Mouse (Mus musculus) lung, postnatal 36 days (tissue): Measurements from ENCODE around the gene Bdkrb1.

Experiments
- DNase-seq: peaks from one replicate; pipeline ENCODE4 v3.0.0; 2022; ENCODE audit warnings: mixed read lengths

Gene Bdkrb1

GRCm38 (mm10) chr12:105599098-105599497 is 3.8 kb upstream of the Bdkrb1 start:
- no peak for DNase-seq

DNA sequence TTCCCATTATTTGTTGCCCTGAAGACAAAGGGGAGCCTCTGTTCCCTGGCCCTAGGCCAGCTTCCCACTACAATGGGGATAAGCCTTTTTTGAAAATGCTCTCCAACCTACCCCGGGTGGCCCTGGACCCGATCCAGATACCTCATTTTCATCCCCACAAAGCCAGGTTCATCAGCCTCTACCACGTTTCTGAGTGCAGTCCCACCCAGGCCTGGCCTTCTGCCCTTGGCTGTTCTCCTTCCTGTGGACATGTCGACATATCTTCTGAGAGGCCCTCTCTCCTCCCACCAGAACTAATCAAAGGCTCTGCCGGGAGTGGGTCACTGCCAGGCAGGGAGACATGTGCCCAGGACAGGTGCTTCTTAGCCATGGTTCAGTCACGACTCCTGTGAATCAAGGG is 1.3 kb upstream of the Bdkrb1 start:
- DNase-seq = peak; percentile 14

DNA sequence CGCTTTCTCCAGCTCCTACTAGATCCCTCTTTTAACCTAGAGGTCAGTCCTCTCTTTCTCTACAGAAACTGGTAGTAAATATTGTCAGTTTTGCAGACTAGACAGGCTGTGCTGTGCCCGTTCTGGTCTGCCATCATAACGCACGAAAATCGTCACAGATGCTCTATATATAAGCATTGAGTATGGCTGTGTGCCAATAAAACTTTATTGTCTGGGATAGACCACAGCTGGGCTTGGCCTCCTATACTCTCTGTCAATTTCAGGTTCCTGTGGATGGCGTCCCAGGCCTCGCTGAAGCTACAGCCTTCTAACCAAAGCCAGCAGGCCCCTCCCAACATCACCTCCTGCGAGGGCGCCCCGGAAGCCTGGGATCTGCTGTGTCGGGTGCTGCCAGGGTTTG is 1.0 kb downstream of the Bdkrb1 start:
- no peak for DNase-seq

DNA sequence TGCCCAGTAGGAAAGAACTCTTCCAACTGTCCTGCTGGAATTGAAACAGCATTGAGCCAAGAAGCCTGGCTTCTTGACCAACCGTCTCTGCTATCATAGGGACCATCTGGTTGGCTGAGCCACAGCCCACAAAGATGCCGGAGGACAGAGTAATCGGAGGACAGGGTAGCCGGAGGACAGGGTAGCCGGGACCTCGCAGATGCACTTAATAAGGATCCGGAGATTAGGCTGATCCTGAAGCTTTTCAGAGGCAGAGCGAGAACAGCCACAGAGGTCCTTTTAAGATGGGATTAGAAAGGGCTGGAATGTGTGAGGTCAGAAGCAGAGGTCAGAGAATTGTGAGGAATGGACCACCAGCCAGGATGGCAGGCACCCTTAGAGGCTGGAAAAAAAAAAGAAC is 2.3 kb downstream of the Bdkrb1 start:
- no peak for DNase-seq

- DNase-seq = no peak
These were observed 4.0 kb downstream of the Bdkrb1 start for GRCm38 (mm10) chr12:105606881-105607280.

GRCm38 (mm10) chr12:105611045-105611444 is 8.2 kb downstream of the Bdkrb1 start:
- no peak for DNase-seq

DNA sequence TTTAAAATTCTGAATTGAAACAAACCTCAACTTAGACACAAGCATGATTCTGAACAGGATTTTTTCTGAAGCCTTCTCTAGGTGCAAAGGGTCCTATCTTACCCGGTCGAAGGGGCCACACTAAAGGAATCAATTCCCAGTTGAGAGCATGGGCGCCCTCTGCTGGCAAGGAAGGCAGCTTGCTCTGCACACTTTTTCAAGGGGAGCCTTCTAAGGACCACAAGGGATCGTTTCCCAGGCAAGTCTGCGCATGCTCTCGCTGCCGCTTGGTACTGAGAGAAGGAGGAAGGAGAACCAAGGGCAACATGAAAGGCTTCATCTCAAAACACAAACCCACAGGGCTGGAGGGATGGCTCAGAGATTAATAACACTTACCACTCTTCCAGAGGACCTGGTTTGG is 8.9 kb downstream of the Bdkrb1 start:
- DNase-seq = peak; percentile 47

GRCm38 (mm10) chr12:105613559-105613958 is 10.7 kb downstream of the Bdkrb1 start:
- DNase-seq = no peak

- DNase-seq = no peak
These were observed 19.2 kb downstream of the Bdkrb1 start for GRCm38 (mm10) chr12:105622048-105622447.

DNA sequence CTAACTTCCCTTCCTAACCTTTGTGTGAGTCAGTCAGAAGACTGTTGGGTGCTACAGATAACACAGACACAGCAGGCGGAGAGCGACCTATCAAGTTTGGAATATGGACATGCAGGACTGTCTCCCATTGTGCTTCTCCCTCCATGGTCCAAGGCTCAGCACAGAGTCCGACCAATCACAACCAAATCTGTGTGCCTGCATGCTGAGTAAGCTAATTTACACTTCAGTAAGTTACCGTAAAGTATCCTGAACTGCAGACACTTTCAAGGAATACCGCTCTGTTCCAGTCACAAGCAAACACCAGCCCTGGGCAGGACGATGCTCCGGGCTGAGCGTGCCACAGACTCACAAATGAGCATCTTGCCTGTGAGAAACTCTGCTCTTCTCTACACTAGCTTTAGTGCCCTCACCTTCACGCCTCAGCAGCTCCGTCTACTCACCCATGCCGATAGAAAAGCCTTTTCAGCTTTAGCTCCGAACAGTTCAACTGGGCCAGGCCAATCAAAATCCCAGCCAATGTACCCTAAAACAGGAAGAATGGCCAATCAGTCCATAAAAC is 20.2 kb downstream of the Bdkrb1 start:
- DNase-seq = no peak

GRCm38 (mm10) chr12:105625798-105626197 is 22.9 kb downstream of the Bdkrb1 start:
- DNase-seq = no peak

- no peak for DNase-seq
These were observed 31.6 kb downstream of the Bdkrb1 start for GRCm38 (mm10) chr12:105634374-105635067.

DNA sequence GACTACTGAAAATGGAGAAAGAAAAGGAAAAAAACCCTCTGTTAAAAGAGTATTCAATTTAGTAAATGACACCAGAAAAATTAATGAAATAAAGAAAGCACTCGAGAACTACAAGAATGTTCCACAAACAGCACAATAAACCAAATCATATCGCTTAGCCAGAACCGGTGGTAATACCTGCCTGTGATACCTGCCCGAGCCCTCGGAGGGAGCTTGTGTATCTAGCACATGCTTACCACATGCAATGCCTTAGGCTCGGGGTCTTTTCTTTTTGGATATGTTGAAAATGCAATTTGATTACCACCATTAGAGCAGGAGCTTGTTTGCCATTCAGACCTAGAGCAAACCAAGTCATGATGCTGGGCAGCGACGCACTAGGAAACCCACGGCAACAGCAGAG is 33.7 kb downstream of the Bdkrb1 start:
- DNase-seq = no peak

DNA sequence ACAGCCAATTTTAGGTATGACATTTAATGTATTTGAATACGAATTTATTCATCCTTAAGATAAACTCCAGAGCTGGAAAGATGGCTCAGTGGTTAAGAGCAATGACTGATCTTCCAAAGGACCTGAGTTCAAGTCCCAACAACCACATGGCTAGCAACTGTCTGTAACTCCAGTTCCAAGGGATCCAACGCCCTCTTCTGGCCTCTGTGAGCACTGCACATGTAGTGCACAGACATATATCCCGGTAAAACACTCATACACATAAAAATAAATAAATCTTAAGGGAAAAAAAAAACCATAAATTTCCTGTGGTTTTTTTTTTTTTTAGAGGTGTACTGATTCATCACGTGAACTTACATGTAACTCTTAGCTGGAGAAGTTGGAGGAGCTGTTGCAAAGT is 34.7 kb downstream of the Bdkrb1 start:
- DNase-seq = peak; percentile 18

DNA sequence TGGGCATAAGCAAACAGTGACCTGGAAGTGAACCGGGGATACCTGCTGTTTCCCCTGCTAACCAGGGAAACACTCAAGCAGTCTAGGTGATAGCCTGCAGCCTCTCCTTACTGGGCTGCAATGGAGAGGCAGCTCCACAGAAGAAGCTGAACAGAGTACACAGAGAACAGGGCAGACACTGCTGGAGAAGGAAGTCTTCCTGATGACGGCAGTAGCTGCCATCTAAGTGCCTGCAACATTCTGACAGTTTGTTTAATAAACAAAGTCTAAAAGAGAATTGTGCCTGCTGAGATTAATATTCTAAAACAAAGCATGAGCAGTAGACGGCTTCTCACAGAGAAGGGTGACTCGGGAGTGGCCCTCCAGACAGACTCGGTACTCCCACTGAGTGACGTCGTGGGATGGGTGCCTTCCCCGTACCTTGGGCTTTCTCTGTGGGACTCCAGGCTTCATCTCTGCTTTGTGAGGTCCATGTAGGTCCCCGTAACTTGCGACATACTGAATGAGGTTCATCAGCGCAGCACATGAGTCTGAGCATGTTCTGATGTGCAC is 40.0 kb downstream of the Bdkrb1 start:
- DNase-seq = peak; percentile 3
